Mouse (Mus musculus) forebrain, embryonic 14.5 days (tissue): ENCODE measurements at regions not wholly inside any gene's neighbourhood (a gene's known extent, or its start where the extent isn't known, plus 50 kb on each side); places are given as distances from the start of the nearest gene placed in this dataset.

Source experiments
- ATAC-seq: fragments of 200-750 bp; cut with Nextera tagmentation; 2 replicates; pipeline ENCODE4 v1.8.0; 2017; ENCODE audit warnings: mild to moderate bottlenecking, moderate library complexity
- DNase-seq: peaks from one replicate; pipeline ENCODE4 v3.0.0-alpha.2; 2015; ENCODE audit warnings: low spot score
- H3K27ac ChIP-seq: fragments of 300-500 bp; sonication (generic); 2 replicates; pipeline ENCODE4 v1.5.1; 2014; ENCODE audit warnings: low read depth, mild to moderate bottlenecking, control low read depth, low read length, moderate library complexity
- H3K27me3 ChIP-seq: fragments of 300-500 bp; sonication (generic); replicated peaks from 2 replicates; pipeline ENCODE4 v1.6.1; 2014; ENCODE audit warnings: low read length, control low read depth, mixed read lengths; ENCODE audit not compliant: control insufficient read depth, insufficient read depth
- H3K36me3 ChIP-seq: fragments of 300-500 bp; sonication (generic); 2 replicates; pipeline ENCODE4 v1.6.1; 2014; ENCODE audit warnings: low read length, control low read depth; ENCODE audit not compliant: control insufficient read depth, insufficient read depth
- H3K4me1 ChIP-seq: fragments of 300-500 bp; sonication (generic); 2 replicates; pipeline ENCODE4 v1.6.1; 2014; ENCODE audit warnings: antibody characterized with exemption, low read length, control low read depth; ENCODE audit not compliant: control insufficient read depth, insufficient read depth
- H3K4me2 ChIP-seq: fragments of 300-500 bp; sonication (generic); 2 replicates; pipeline ENCODE4 v1.6.1; 2014; ENCODE audit warnings: mild to moderate bottlenecking, control low read depth, low read length
- H3K4me3 ChIP-seq: fragments of 300-500 bp; sonication (generic); 2 replicates; pipeline ENCODE4 v1.5.1; 2014; ENCODE audit warnings: low read depth, low read length, control low read depth
- H3K9ac ChIP-seq: fragments of 300-500 bp; sonication (generic); 2 replicates; pipeline ENCODE4 v1.6.1; 2014; ENCODE audit warnings: mild to moderate bottlenecking, low read length, control low read depth, moderate library complexity
- H3K9me3 ChIP-seq: fragments of 300-500 bp; sonication (generic); replicated peaks from 2 replicates; pipeline ENCODE4 v1.6.1; 2016; ENCODE audit warnings: low read length, control low read depth, mixed read lengths; ENCODE audit not compliant: control insufficient read depth
- WGBS: fragments of 180-500 bp; shearing (Covaris S2); extraction: QIAGEN DNeasy Blood & Tissue Kit; methylation state at CpG from one replicate; pipeline ENCODE4 v1.1.7; 2014; 5-methylcytosine and 5-hydroxymethylcytosine counted together

- no peaks in the 10 kb centered on the region for H3K36me3 ChIP-seq
- WGBS, result 87% methylated on average over 4 of the region's 4 CpGs
- no peak overlapping the region for H3K4me2 ChIP-seq
- no peaks in the 10 kb centered on the region for H3K9me3 ChIP-seq
- H3K4me3 ChIP-seq, result no peak overlapping the region
- H3K27ac ChIP-seq, result no peak overlapping the region
- no peaks in the 10 kb centered on the region for H3K4me1 ChIP-seq
- no peak overlapping the region for H3K9ac ChIP-seq
- DNase-seq (no peak), ATAC-seq (no peak)
- no peaks in the 10 kb centered on the region for H3K27me3 ChIP-seq
These were observed 189.1 kb upstream of the Lpp start for GRCm38 (mm10) chr16:24204064-24204730.

DNA sequence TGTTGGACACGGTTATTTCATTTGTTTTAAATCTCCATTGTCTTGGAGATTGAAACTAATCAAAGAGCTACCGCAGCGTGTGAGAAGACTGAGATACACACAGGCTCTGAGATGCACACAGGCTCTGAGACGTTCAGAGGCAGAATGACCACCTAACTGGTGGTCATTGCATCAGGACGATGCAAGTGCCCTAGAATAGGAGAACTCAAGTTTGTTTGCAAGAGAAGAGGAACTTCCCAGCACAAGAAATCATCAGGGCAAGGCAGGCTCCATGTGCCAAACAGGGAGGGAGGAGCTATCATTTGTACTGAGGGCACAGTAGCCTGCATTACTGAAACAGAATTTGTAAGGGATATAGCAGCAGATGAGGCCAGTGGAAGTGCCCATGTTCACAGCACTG lies 190.7 kb upstream of the Lpp start:
- no peak overlapping the region for H3K9ac ChIP-seq
- 87% methylated on average over 5 of the region's 5 CpGs for WGBS
- no peaks in the 10 kb centered on the region for H3K36me3 ChIP-seq
- H3K27me3 ChIP-seq, result no peaks in the 10 kb centered on the region
- no peak overlapping the region for H3K27ac ChIP-seq
- ATAC-seq (no peak), DNase-seq (no peak)
- H3K4me2 ChIP-seq, result no peak overlapping the region
- no peaks in the 10 kb centered on the region for H3K4me1 ChIP-seq
- H3K9me3 ChIP-seq, result no peaks in the 10 kb centered on the region
- no peak overlapping the region for H3K4me3 ChIP-seq

DNA sequence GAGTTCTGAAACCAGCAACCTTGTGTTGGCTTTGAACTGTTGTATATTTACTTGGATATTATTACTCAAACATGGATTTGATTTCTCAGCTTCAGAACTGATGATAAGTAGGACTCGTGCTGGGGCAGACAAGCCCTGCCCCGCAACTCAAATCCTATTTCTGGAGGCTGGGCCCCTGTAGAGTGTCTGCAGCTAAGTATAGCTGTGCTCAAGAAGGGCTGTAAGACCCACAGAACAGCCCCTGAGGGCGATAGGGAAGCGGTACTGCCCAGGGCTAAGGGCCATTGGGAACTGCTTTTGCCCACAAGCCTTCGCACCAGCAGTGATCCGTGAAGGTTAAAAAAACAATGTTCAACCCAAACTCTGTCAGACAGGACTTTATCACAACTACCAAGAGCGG lies 191.9 kb upstream of the Lpp start:
- H3K36me3 ChIP-seq, result no peaks in the 10 kb centered on the region
- H3K4me2 ChIP-seq, result no peak overlapping the region
- H3K27me3 ChIP-seq, result no peaks in the 10 kb centered on the region
- no peaks in the 10 kb centered on the region for H3K4me1 ChIP-seq
- 90% methylated on average over 7 of the region's 7 CpGs for WGBS
- no peak overlapping the region for H3K9ac ChIP-seq
- DNase-seq (no peak), ATAC-seq (no peak)
- no peak overlapping the region for H3K4me3 ChIP-seq
- no peak overlapping the region for H3K27ac ChIP-seq
- H3K9me3 ChIP-seq, result no peaks in the 10 kb centered on the region

- ATAC-seq (no peak), DNase-seq (no peak)
- no peaks in the 10 kb centered on the region for H3K36me3 ChIP-seq
- H3K4me1 ChIP-seq, result no peaks in the 10 kb centered on the region
- H3K9me3 ChIP-seq, result no peaks in the 10 kb centered on the region
- WGBS, result 96% methylated on average over 5 of the region's 5 CpGs
- H3K4me3 ChIP-seq, result no peak overlapping the region
- H3K9ac ChIP-seq, result no peak overlapping the region
- H3K4me2 ChIP-seq, result no peak overlapping the region
- no peak overlapping the region for H3K27ac ChIP-seq
- no peaks in the 10 kb centered on the region for H3K27me3 ChIP-seq
These were observed 193.1 kb upstream of the Lpp start for GRCm38 (mm10) chr16:24200200-24200599.

GRCm38 (mm10) chr16:24199408-24200167 lies 193.7 kb upstream of the Lpp start:
- Histone ChIP-seq H3K4me1 (no peaks in the 10 kb centered on the region), H3K27ac (no peak overlapping the region), H3K36me3 (no peaks in the 10 kb centered on the region), H3K4me2 (no peak overlapping the region), H3K4me3 (no peak overlapping the region), H3K9ac (no peak overlapping the region), H3K9me3 (no peaks in the 10 kb centered on the region), H3K27me3 (no peaks in the 10 kb centered on the region)
- DNase-seq (no peak), ATAC-seq (no peak)
- WGBS, result 86% methylated on average over 18 of the region's 18 CpGs

DNA sequence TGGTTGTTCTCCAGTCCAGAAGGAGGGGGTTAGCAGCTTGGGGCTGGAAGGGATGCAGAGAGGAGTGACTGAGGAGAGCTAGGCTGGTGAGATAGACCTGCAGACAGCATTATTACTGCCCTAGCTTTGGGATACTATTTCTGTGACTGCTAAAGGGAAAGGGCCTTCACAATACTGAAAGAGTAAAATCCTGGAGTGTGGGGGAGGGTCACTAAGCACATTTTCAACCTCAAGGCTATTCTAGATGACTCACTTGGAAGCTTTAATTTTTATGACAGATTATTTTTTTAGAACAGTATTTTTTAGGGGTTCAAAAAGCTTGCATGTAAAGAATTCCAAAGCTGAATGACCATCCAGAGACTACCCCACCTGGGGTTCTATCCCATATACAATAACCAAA lies 195.0 kb upstream of the Lpp start:
- Histone ChIP-seq H3K4me2 (no peak overlapping the region), H3K4me1 (no peaks in the 10 kb centered on the region), H3K36me3 (no peaks in the 10 kb centered on the region), H3K4me3 (no peak overlapping the region), H3K9me3 (no peaks in the 10 kb centered on the region), H3K27me3 (no peaks in the 10 kb centered on the region), H3K27ac (no peak overlapping the region), H3K9ac (no peak overlapping the region)
- DNase-seq (no peak), ATAC-seq (no peak)

- Histone ChIP-seq H3K4me3 (no peak overlapping the region), H3K4me1 (no peaks in the 10 kb centered on the region), H3K36me3 (no peaks in the 10 kb centered on the region), H3K9ac (no peak overlapping the region), H3K9me3 (no peaks in the 10 kb centered on the region), H3K4me2 (no peak overlapping the region), H3K27me3 (no peaks in the 10 kb centered on the region), H3K27ac (no peak overlapping the region)
- 88% methylated on average over 5 of the region's 5 CpGs for WGBS
- DNase-seq (no peak), ATAC-seq (no peak)
These were observed 195.7 kb upstream of the Lpp start for GRCm38 (mm10) chr16:24197618-24198017.

GRCm38 (mm10) chr16:24193945-24194344 lies 199.4 kb upstream of the Lpp start:
- Histone ChIP-seq H3K9ac (no peak overlapping the region), H3K4me3 (no peak overlapping the region), H3K27me3 (no peaks in the 10 kb centered on the region), H3K36me3 (no peaks in the 10 kb centered on the region), H3K4me1 (no peaks in the 10 kb centered on the region), H3K27ac (no peak overlapping the region), H3K4me2 (no peak overlapping the region), H3K9me3 (no peaks in the 10 kb centered on the region)
- ATAC-seq (no peak), DNase-seq (no peak)
- 82% methylated on average over 2 of the region's 2 CpGs for WGBS

DNA sequence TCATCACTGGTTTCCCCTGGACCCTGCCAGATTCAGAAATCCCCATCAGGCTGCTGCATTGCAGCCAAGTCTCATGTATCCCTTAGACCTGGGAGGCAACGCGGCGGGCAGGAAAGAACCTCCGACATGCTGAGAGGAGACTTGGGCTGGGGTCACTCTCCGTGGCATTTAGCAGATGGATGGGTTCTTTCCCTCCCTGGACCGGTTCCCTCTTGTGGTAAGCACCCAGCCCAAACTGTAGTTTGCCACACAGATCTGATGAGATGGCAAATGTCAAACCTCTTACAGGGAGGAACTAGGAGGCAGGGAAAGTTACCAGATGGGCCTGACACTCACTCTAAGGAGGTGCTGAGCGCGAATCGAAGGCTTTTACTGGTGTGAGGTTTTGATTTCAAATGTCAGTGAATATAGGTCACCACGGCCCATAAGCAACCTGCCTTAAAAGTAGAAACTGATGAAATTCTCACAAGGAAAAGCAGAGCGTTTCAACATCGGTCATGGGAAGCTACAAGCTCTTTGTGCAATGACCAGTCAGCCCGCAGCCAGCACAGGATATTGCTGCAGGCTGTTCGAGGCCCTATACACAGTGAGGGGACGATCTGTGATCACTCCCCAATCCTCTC lies 199.9 kb upstream of the Lpp start:
- 81% methylated on average over 15 of the region's 15 CpGs for WGBS
- no peaks in the 10 kb centered on the region for H3K9me3 ChIP-seq
- no peak overlapping the region for H3K9ac ChIP-seq
- H3K4me2 ChIP-seq, result no peak overlapping the region
- no peak overlapping the region for H3K27ac ChIP-seq
- no peaks in the 10 kb centered on the region for H3K27me3 ChIP-seq
- H3K36me3 ChIP-seq, result no peaks in the 10 kb centered on the region
- DNase-seq (peak; percentile 5), ATAC-seq (no peak)
- H3K4me3 ChIP-seq, result no peak overlapping the region
- no peaks in the 10 kb centered on the region for H3K4me1 ChIP-seq
